Mouse (Mus musculus): ENCODE data around the gene Rab40c.

DNA sequence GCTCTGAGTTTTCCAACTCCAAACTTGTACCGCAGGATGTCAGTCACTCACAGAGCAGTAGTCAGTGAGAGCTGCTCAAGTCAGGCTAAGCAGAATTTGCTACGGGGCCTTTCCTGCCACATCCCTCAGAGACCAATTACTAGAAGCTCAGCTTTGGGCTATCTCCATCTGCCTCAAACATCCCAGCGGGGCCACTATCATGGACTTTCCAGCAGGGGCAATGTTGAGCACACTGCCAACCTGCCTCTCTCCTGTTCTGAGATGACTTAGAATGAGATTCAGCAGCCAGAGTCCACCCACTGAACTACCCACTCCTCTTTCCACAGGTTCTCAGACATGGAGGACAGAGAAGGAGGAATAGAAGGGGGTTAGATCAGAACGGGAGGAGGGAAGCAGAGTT, 33.9 kb downstream of the Rab40c start:
- TF ChIP-seq POLR2A (IDR thresholded peaks at IDR 0.05; ENCODE audit: low read depth, low read length) = no peak
- TF ChIP-seq CTCF (IDR thresholded peaks at IDR 0.05; ENCODE audit: extremely low read depth, insufficient read length, insufficient replicate concordance, low read depth, low read length) = no peak
